Mouse (Mus musculus) spleen, adult 2 months (tissue): ENCODE data around the gene Rbm24.

Source experiments
- CTCF ChIP-seq: fragments of 200-500 bp; IDR thresholded peaks from 2 replicates; pipeline ENCODE4 v1.5.1; 2011; ENCODE audit warnings: mild to moderate bottlenecking, inconsistent platforms; ENCODE audit not compliant: insufficient read depth, insufficient read length, insufficient replicate concordance; ENCODE audit errors: extremely low read depth
- POLR2A ChIP-seq: fragments of 200-500 bp; IDR thresholded peaks from 2 replicates; pipeline ENCODE4 v1.6.1; 2011; ENCODE audit warnings: low read depth, low read length, inconsistent platforms

DNA sequence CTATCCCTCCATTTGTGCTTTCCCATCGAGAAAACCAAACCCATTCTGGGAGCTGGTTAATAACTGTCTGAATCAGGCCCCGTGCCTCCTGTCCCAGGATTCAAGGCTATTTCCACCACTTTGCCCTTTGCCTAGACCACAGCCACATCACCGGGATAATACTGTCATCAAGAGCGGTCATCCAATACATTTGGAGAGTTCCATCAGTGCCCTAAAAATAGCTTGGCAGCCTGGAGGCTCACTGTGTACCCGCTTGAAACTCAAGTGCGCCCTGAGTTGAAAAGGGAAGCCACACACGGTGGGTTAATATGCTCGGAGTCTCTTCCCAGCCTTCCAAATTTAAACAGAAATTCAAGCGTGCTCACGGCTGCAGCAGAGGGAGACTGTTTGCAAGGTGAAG, 4.6 kb upstream of the Rbm24 start:
- no peak for TF ChIP-seq CTCF
- no peak for TF ChIP-seq POLR2A
